Mouse (Mus musculus) hindbrain, embryonic 10.5 days (tissue): ENCODE results near the gene Tnfsf9. TPM values are rescaled to one million over a fixed set of nuclear protein-coding genes. Genes with fewer than 3 reads are reported as not detected.

ENCODE experiments used
- DNase-seq: peaks from one replicate; pipeline ENCODE4 v3.0.0-alpha.2; 2017; ENCODE audit warnings: low spot score
- H3K27ac ChIP-seq: fragments of 300-500 bp; sonication (generic); 2 replicates; pipeline ENCODE4 v1.5.1; 2016; ENCODE audit warnings: mild to moderate bottlenecking, moderate library complexity
- H3K27me3 ChIP-seq: fragments of 300-500 bp; sonication (generic); 2 replicates; pipeline ENCODE4 v1.6.1; 2016; ENCODE audit warnings: mild to moderate bottlenecking; ENCODE audit not compliant: poor library complexity, insufficient read depth, severe bottlenecking
- H3K36me3 ChIP-seq: fragments of 300-500 bp; sonication (generic); 2 replicates; pipeline ENCODE4 v1.6.1; 2016; ENCODE audit warnings: mild to moderate bottlenecking, moderate library complexity
- H3K4me1 ChIP-seq: fragments of 300-500 bp; sonication (generic); replicated peaks from 2 replicates; pipeline ENCODE4 v1.6.1; 2016; ENCODE audit warnings: mild to moderate bottlenecking
- H3K4me3 ChIP-seq: fragments of 300-500 bp; sonication (generic); 2 replicates; pipeline ENCODE4 v1.5.1; 2016; ENCODE audit warnings: mild to moderate bottlenecking, moderate library complexity
- H3K9me3 ChIP-seq: fragments of 300-500 bp; sonication (generic); 2 replicates; pipeline ENCODE4 v1.6.1; 2016; ENCODE audit warnings: mild to moderate bottlenecking, moderate library complexity
- WGBS: fragments of 180-500 bp; shearing (Covaris S2); methylation state at CpG from one replicate; pipeline ENCODE4 v1.1.7; 2016; 5-methylcytosine and 5-hydroxymethylcytosine counted together
- polyA plus RNA-seq: library from polyadenylated mRNA; unstranded; fragments of >200 nt; fragmentation: Nextera tagmentation; extraction: Ambion mirVana; gene quantifications from 2 replicates; pipeline ENCODE4 v1.2.1, GENCODE M21; 2016

The Tnfsf9 gene
- polyA plus RNA-seq, 1 experiment from 2014 or later, result 9.8 TPM

DNA sequence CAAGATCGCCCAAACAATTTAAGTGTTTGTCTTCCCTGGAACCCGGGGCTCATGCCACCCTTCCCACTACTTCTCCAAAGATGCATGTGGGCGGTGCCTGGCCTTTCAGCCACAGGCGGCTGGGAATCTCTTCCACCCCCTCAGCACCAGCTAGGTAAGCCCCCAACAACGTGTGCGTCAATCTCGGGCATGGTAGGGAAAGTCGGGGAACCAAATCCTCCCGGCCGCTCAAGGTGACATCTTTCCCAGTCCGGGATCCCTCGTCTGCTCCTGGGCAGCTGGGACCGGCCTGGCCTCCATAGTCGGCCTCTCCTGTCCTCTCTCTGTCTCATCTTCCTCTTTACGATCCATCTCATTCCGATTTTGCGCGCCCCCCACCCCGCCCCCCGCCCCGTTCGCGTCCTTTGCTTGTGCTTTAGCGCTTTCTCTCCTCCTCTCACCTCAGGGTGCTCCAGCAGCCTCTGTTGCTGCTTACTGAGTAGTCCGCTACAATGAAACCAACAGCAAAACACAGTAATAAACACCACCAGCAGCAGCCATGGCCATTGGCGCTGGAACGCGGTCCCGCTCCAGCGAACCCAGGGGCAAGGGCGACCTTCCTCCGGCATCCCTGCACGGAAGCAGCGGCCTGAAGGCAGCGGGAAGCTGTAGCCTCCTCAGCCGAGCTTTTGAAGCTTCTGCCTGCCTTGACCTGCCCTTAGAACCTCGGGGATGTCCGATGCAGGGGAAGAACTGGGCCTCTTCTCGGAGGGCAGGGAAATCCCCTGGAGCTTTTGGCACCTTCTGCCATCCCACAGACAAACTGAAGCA, 44.1 kb downstream of the Tnfsf9 start, which contains the start of gene Cd70:
Gene Cd70 (minus strand): TSS at position 784 of the 810 bp plus-strand sequence.
- peak; percentile 44 for DNase-seq
- Histone ChIP-seq H3K4me1 (peaks cover 11% of the 10 kb centered on the region), H3K27ac (peak within 1 kb of the TSS; percentile 66), H3K9me3 (peaks cover 10% of the 10 kb centered on the region), H3K36me3 (no peaks in the 10 kb centered on the region), H3K4me3 (peak within 1 kb of the TSS; percentile 53), H3K27me3 (peaks cover 60% of the 10 kb centered on the region)
- WGBS, result 2% methylated on average over 39 of the region's 39 CpGs

DNA sequence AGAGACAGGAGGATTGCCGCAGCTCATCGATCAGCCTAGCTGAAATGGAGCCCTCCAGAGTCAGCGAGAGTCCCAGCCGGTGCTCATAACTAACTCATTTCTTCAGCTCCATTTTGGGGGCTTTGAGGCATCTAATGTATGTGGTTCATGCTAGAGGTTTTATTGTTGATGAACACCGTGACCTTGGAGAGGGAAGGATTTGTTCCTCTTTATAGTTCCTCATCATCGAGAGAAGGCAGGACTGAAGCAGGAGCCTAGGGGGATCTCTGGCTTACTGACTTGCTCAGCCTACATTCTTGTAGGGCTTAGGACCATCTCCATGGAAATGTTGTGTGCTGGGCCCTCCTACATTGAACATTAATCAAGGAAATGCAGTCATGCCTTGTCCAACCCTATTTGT, 47.9 kb downstream of the Tnfsf9 start:
- no peak for DNase-seq
- Histone ChIP-seq H3K27me3 (peaks cover 34% of the 10 kb centered on the region), H3K27ac (no peak overlapping the region), H3K4me3 (no peak overlapping the region), H3K9me3 (peaks cover 10% of the 10 kb centered on the region), H3K36me3 (no peaks in the 10 kb centered on the region), H3K4me1 (peaks cover 11% of the 10 kb centered on the region)
- WGBS, result 83% methylated on average over 6 of the region's 6 CpGs

DNA sequence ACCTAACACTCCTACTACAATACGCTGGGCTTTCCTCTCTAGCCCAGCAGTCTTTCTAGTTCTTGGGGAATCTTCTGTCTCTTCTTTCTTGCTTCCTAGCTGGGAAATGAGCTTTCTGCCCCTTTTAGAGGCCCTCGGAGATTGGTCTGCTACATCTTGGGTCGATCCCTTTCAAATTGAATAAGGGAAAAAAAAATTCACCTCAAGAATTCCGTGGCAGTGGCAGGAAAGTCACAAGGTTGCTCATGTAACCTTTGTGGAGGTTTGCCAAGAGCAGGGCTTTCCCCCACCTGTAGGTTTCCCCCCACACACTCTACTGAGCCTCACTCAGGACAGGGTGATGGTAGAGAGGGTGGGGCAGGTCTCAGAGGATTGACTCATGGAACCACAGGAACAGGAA, 48.7 kb downstream of the Tnfsf9 start:
- no peak for DNase-seq
- H3K9me3 ChIP-seq, result peaks cover 10% of the 10 kb centered on the region

More for the DNA sequence above, 48.7 kb downstream of the Tnfsf9 start:
- H3K27ac ChIP-seq, result no peak overlapping the region
- peaks cover 11% of the 10 kb centered on the region for H3K4me1 ChIP-seq
- WGBS, result 82% methylated on average over 4 of the region's 4 CpGs
- peaks cover 26% of the 10 kb centered on the region for H3K27me3 ChIP-seq
- no peaks in the 10 kb centered on the region for H3K36me3 ChIP-seq
- no peak overlapping the region for H3K4me3 ChIP-seq

Other genes starting within 250 kb of the Tnfsf9 start
- gene Acsbg2, start 230.9 kb upstream of the Tnfsf9 start, polyA plus RNA-seq, result not detected in 2 replicates
- 0.54 and 0.63 TPM in 2 replicates for gene 1700061G19Rik, start 229.8 kb upstream of the Tnfsf9 start, polyA plus RNA-seq
- 65.4 and 82.4 TPM in 2 replicates for gene Mllt1, start 169.9 kb upstream of the Tnfsf9 start, polyA plus RNA-seq
- not detected in 2 replicates for gene Acer1, start 123.2 kb upstream of the Tnfsf9 start, polyA plus RNA-seq
- gene Clpp, start 115.0 kb upstream of the Tnfsf9 start, polyA plus RNA-seq, result 166 and 170 TPM in 2 replicates
- 35.5 TPM in 2 replicates for gene Alkbh7, start 108.0 kb upstream of the Tnfsf9 start, polyA plus RNA-seq
- not detected in 2 replicates for gene Pspn, start 105.3 kb upstream of the Tnfsf9 start, polyA plus RNA-seq
- gene Gtf2f1, start 94.0 kb upstream of the Tnfsf9 start, polyA plus RNA-seq, result 71.0 and 78.3 TPM in 2 replicates
- gene Gm17949, start 93.9 kb upstream of the Tnfsf9 start, polyA plus RNA-seq, result 0.41 and 0.43 TPM in 2 replicates
- 51.1 and 52.0 TPM in 2 replicates for gene Khsrp, start 73.8 kb upstream of the Tnfsf9 start, polyA plus RNA-seq
- gene Slc25a41, start 63.7 kb upstream of the Tnfsf9 start, polyA plus RNA-seq, result not detected in 2 replicates
- 5.1 and 8.2 TPM in 2 replicates for gene Crb3, start 46.2 kb upstream of the Tnfsf9 start, polyA plus RNA-seq
- 10.5 and 16.2 TPM in 2 replicates for gene Slc25a23, start 45.5 kb upstream of the Tnfsf9 start, polyA plus RNA-seq
- gene Dennd1c, start 26.8 kb upstream of the Tnfsf9 start, polyA plus RNA-seq, result 3.2 and 3.6 TPM in 2 replicates
- 66.9 and 167 TPM in 2 replicates for gene Tubb4a, start 17.5 kb upstream of the Tnfsf9 start, polyA plus RNA-seq
- gene Cd70, start 44.5 kb downstream of the Tnfsf9 start, polyA plus RNA-seq, result 0.50 TPM in 1 of 2 replicates, not detected in the other
- gene Tnfsf14, start 88.9 kb downstream of the Tnfsf9 start, polyA plus RNA-seq, result 0.18 TPM in 1 of 2 replicates, not detected in the other
- 0.09 and 0.12 TPM in 2 replicates for gene C3, start 122.8 kb downstream of the Tnfsf9 start, polyA plus RNA-seq
- gene Gpr108, start 143.1 kb downstream of the Tnfsf9 start, polyA plus RNA-seq, result 24.3 and 25.4 TPM in 2 replicates
- 28.1 and 37.9 TPM in 2 replicates for gene Trip10, start 144.1 kb downstream of the Tnfsf9 start, polyA plus RNA-seq
- 2.0 and 2.2 TPM in 2 replicates for gene Vav1, start 173.8 kb downstream of the Tnfsf9 start, polyA plus RNA-seq